Mouse (Mus musculus): Measurements from ENCODE around the gene Gstm2. TPM values are rescaled to one million over a fixed set of nuclear protein-coding genes. Genes with fewer than 3 reads are reported as not detected.
A peak's percentile ranks its signal among the peaks of the same experiment; 100 is the strongest.
"Not testable (repeated sequence)": the region's sequence is repeated elsewhere in the genome, so short reads cannot be mapped to it uniquely, and the experiment has no call there.

Gene Gstm2
- polyA plus RNA-seq, 1 experiment from 2014 or later, result 6.3 TPM

DNA sequence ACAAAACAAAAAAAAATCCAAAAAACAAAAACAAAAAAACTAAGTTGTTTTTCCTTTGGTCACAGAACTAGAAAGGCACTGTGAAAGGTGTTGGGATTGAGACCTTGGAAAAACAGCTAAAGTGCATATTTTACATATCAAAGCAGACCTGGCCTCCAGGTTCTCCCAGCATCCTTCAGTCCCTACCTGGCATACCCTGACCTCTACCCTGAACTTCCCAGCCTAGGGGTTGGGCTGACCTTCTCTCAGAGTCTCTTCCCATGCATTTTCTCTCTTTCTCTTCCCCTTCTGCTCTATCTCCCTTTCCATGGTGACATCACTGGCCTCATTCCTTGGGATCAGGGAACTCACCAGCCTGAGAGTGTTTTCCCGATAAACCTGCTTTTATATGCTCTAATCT lies 20.7 kb downstream of the Gstm2 start:
- no peak overlapping the region for H3K4me3 ChIP-seq (replicated peaks)
- no peaks in the 10 kb centered on the region for H3K9me3 ChIP-seq (replicated peaks)
- H3K4me2 ChIP-seq, result no peak overlapping the region
- 62% methylated on average over 1 of the region's 1 CpGs for WGBS (ENCODE audit: insufficient replicate concordance)
- no peak overlapping the region for H3K27ac ChIP-seq (replicated peaks)
- no peaks in the 10 kb centered on the region for H3K36me3 ChIP-seq (replicated peaks)
- no peaks in the 10 kb centered on the region for H3K27me3 ChIP-seq
- H3K9ac ChIP-seq, result no peak overlapping the region
- ATAC-seq (ENCODE audit: insufficient read depth), result no peak
- peaks cover 24% of the 10 kb centered on the region for H3K4me1 ChIP-seq (replicated peaks)

DNA sequence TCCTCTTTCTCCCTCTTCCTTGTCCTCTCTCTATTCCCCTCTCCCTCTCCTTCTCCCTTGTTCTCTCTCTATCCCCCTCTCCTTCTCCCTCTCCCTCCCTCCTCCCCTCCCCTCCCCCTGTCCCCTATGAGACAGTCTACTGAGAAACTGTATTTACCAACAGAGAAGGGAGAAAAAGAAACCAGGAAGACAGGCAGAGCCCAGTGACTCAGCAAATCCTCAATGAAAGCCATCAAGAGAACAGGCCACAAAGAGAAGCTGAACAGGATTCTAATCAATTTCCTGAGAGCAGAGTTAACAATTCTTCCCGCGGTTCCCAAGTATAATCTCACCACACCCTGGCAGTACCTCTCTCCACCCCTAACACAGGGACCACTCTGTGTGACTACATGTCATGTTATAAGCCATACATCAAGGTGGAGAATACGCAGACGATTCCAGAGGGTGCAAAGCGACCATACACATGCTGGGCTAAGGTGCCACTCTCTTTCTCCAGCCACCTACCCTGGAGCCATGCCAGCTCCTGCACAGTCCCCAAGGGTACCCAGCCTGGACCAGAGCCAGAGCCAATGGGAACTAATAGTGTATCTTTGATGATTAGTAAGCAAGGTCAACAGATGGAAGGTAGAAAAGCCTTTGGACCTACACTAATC lies 21.5 kb downstream of the Gstm2 start:
- H3K27me3 ChIP-seq, result no peaks in the 10 kb centered on the region

DNA sequence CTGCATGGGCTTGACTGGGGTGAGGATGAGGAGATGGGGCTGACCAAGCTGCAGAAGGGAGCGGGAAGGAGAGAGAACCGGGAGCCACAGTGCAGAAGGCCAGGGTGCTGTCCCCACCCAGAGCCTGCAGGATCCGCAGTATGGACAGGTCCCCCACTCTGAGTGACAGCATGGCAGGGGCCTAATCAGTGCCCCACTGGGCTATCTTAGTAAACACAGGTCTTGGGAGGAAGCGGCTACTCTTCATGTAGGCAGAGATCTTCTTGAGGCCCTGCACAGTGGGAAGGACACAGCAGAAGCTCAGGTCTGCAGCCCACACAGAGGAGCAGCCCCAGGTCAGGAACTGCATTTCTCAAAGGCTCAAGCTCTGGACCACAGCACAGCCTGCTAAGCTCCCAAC lies 22.2 kb downstream of the Gstm2 start:
- Histone ChIP-seq H3K27ac (replicated peaks) (no peak overlapping the region), H3K4me2 (no peak overlapping the region; the same call in 1 of the 2 replicates), H3K4me1 (replicated peaks) (peaks cover 20% of the 10 kb centered on the region), H3K9ac (no peak overlapping the region), H3K4me3 (replicated peaks) (no peak overlapping the region), H3K9me3 (replicated peaks) (no peaks in the 10 kb centered on the region), H3K27me3 (no peaks in the 10 kb centered on the region), H3K36me3 (replicated peaks) (no peaks in the 10 kb centered on the region)
- ATAC-seq (ENCODE audit: insufficient read depth), result peak; percentile 42; the same call in 1 of the 2 replicates
- WGBS (ENCODE audit: insufficient replicate concordance), result 25% methylated on average over 4 of the region's 4 CpGs

More for the DNA sequence above, 21.5 kb downstream of the Gstm2 start:
- no peak overlapping the region for H3K9ac ChIP-seq
- no peaks in the 10 kb centered on the region for H3K36me3 ChIP-seq (replicated peaks)
- WGBS (ENCODE audit: insufficient replicate concordance), result 29% methylated on average over 5 of the region's 5 CpGs
- H3K4me1 ChIP-seq (replicated peaks), result peaks cover 24% of the 10 kb centered on the region
- H3K9me3 ChIP-seq (replicated peaks), result no peaks in the 10 kb centered on the region
- H3K4me2 ChIP-seq, result peak overlapping the region; percentile 32; the same call in 1 of the 2 replicates
- H3K27ac ChIP-seq (replicated peaks), result no peak overlapping the region
- no peak overlapping the region for H3K4me3 ChIP-seq (replicated peaks)
- ATAC-seq (ENCODE audit: insufficient read depth), result 0 out of 2 replicates have a peak, but pooled peaks have one; percentile 18

DNA sequence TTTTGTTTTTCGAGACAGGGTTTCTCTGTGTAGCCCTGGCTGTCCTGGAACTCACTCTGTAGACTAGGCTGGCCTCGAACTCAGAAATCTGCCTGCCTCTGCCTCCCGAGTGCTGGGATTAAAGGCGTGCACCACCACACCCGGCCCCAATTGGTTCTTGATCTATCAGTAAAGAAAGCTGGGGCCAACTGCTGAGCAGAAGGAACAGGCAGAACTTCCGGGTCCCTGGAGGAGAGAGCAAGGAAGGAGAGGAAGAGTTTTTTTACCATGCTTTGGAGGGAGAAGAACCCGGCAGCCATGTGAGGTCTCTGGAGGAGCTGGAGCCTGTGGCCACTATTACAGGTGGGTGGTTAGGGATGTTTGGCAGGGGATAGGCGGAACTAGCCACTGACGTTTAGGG lies 31.0 kb downstream of the Gstm2 start:
- ATAC-seq (ENCODE audit: insufficient read depth), result not testable (repeated sequence)
- WGBS (ENCODE audit: insufficient replicate concordance), result 62% methylated on average over 9 of the region's 9 CpGs

DNA sequence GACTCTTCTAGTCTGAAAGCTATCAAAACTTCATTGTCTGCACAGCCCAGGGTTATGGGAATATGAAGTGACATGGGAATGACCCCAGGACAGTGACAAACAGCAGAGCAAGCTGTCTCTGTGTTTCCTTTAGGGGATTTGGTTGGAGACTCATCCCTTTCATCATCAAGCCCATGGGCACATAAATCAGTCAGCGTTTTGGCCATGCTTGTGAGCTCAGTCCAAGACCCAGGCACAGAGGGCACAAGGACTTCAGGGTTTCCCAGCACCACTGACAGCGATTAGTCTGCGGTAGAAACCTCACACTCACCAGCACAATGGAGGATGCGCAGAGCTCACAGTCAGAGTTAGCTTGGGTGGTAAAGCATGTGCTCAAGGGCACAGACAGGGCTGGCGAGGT lies 32.3 kb downstream of the Gstm2 start:
- 71% methylated on average over 5 of the region's 5 CpGs for WGBS (ENCODE audit: insufficient replicate concordance)
- Histone ChIP-seq H3K4me2 (no peak overlapping the region), H3K27ac (replicated peaks) (no peak overlapping the region), H3K4me3 (replicated peaks) (no peak overlapping the region), H3K9ac (no peak overlapping the region), H3K36me3 (replicated peaks) (no peaks in the 10 kb centered on the region), H3K4me1 (replicated peaks) (no peaks in the 10 kb centered on the region), H3K9me3 (replicated peaks) (no peaks in the 10 kb centered on the region), H3K27me3 (no peaks in the 10 kb centered on the region)
- ATAC-seq (ENCODE audit: insufficient read depth), result no peak

More for the DNA sequence above, 31.0 kb downstream of the Gstm2 start:
- not testable (repeated sequence) for H3K4me3 ChIP-seq (replicated peaks); H3K4me1 ChIP-seq (replicated peaks); H3K27ac ChIP-seq (replicated peaks); H3K9ac ChIP-seq; H3K27me3 ChIP-seq; H3K36me3 ChIP-seq (replicated peaks); H3K4me2 ChIP-seq; H3K9me3 ChIP-seq (replicated peaks)

DNA sequence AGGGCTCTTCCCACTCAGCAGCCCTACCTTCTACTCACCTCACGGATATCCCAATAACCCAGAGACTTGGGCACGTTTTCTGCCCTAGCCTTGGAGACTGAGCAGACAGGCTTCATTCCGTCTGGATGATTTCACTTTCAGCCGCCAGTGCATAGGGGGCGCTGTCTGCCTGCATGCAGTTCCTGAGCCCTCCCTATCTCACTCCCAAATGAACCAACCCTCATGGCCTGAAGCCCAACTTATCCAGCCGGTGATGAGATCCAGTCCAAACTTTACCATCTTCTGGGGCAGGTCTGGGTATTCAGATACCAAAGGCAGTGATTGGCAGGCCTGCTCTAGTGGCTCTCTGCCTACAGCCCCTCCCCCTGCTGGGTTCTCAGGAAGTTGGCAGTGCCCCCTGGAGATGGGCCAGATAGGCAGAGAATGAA lies 32.9 kb downstream of the Gstm2 start:
- no peaks in the 10 kb centered on the region for H3K36me3 ChIP-seq (replicated peaks)
- 0 out of 2 replicates have a peak, but pooled peaks have one; percentile 25 for ATAC-seq (ENCODE audit: insufficient read depth)
- H3K27ac ChIP-seq (replicated peaks), result no peak overlapping the region
- H3K9me3 ChIP-seq (replicated peaks), result no peaks in the 10 kb centered on the region
- H3K4me2 ChIP-seq, result no peak overlapping the region
- WGBS (ENCODE audit: insufficient replicate concordance), result 11% methylated on average over 6 of the region's 6 CpGs
- H3K9ac ChIP-seq, result no peak overlapping the region
- H3K27me3 ChIP-seq, result no peaks in the 10 kb centered on the region
- no peak overlapping the region for H3K4me3 ChIP-seq (replicated peaks)
- no peaks in the 10 kb centered on the region for H3K4me1 ChIP-seq (replicated peaks)

DNA sequence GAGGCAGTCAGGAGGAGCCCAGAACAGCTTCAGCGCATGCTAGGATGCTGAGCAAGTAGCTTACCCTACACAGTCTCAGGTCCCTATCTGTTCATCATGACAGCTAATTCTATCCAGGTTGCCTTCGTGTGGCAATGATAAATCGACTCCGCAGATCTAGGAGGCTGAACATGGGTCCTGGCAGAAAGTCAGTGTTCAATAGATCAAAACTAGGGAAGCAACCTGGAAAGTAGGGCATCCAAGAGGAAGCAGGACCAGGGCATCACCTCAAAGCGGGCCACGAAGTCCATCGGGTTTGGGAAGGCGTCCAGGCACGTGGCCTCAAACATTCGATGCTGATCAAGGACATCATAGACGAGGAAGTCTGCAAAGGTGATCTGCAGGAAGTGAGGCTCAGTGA lies 35.7 kb downstream of the Gstm2 start:
- Histone ChIP-seq H3K9me3 (replicated peaks) (no peaks in the 10 kb centered on the region), H3K4me3 (replicated peaks) (no peak overlapping the region), H3K36me3 (replicated peaks) (no peaks in the 10 kb centered on the region), H3K27me3 (no peaks in the 10 kb centered on the region), H3K27ac (replicated peaks) (no peak overlapping the region), H3K9ac (no peak overlapping the region), H3K4me2 (no peak overlapping the region), H3K4me1 (replicated peaks) (no peaks in the 10 kb centered on the region)
- WGBS (ENCODE audit: insufficient replicate concordance), result 69% methylated on average over 11 of the region's 11 CpGs
- ATAC-seq (ENCODE audit: insufficient read depth), result no peak

DNA sequence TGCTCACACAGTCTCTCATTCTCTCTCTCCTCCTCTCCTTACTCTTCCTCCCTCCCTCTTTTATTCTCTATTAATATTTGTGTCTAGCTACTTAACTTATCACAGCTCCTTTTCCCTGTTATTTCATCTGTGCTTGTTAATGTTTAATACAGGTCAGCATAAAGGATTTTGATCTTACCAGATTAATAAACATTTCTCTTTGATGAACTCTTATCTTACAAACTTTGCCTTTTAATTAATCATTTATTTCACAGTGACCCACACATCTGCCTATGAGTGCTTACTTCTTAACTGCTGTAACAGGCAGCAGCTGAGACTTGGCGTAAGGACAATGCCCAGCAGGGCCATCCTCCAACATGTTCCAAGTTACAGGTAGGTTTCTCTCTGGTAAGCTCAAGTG lies 36.8 kb downstream of the Gstm2 start:
- H3K9me3 ChIP-seq (replicated peaks); H3K4me3 ChIP-seq (replicated peaks); H3K36me3 ChIP-seq (replicated peaks); ATAC-seq (ENCODE audit: insufficient read depth); H3K27ac ChIP-seq (replicated peaks); H3K27me3 ChIP-seq; H3K4me2 ChIP-seq; H3K9ac ChIP-seq; H3K4me1 ChIP-seq (replicated peaks): not testable (repeated sequence)
- WGBS (ENCODE audit: insufficient replicate concordance), result 72% methylated on average over 1 of the region's 1 CpGs

DNA sequence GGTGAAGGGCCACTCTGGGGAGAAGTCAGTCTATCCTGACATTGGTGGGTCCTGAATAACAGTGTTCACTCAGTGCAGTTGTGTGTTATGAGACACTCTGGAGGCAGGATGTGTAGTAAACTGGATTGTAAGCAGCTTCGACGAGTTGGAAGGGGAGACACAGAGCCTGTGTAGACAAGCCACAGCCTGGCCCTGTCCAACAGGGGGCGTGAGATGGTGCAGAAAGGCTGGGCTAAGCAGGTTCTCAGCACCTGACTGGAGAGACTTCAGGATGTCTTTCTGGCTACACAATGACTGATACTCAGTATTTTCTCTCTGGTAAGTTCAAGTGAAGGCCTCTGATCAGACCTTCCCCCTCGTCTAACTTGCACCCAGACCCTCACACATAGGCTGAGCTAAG lies 40.5 kb downstream of the Gstm2 start:
- ATAC-seq (ENCODE audit: insufficient read depth), result no peak
- 47% methylated on average over 4 of the region's 4 CpGs for WGBS (ENCODE audit: insufficient replicate concordance)
- no peak overlapping the region for H3K4me3 ChIP-seq (replicated peaks)

DNA sequence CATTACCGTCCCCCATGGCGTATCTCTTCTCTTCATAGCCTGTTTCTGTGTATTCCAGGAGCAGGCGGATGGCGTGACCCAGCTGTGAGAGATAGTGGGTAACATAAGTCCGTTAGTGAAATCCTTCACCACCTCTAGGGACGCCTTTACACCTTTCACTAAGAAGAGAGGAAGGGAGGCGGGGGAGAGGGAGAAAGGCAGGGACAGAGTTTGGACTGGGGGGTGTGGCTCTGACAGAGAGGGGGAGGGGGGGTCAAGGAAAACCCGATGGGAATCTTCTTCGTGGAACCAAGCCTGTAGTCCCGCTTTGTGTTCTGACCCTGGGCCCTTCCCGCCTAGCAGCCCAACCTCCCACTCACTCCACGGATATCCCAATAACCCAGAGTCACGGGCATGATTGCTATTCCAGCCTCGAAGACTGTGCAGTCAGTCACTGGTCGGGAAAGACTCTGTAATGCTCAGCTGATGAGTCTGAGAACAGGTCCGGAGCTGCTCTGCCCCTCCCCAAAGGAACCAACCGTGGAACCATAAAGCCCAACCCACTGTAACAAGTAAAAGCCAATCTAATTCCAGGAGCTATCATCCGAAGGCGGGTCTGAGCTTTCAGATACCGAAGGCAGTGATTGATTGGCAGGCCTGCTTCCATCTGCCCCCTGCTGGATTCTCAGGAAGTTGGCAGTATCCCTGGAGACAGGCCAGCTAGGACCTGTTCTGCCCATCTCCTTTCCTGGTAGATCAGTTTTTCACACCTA lies 42.8 kb downstream of the Gstm2 start, which contains the start of gene Gstm6:
Gene Gstm6 (minus strand): TSS at position 511 of the 752 bp plus-strand sequence.
- Histone ChIP-seq H3K9me3 (replicated peaks) (no peaks in the 10 kb centered on the region), H3K4me2 (peak within 1 kb of the TSS; percentile 44), H3K27me3 (no peaks in the 10 kb centered on the region), H3K4me3 (replicated peaks) (peak within 1 kb of the TSS; percentile 29; the same call in 1 of the 2 replicates), H3K36me3 (replicated peaks) (no peaks in the 10 kb centered on the region), H3K9ac (no peak within 1 kb of the TSS), H3K4me1 (replicated peaks) (peaks cover 5% of the 10 kb centered on the region; the same call in 1 of the 2 replicates), H3K27ac (replicated peaks) (no peak within 1 kb of the TSS)
- WGBS (ENCODE audit: insufficient replicate concordance), result 26% methylated on average over 20 of the region's 20 CpGs
- peak; percentile 51; the same call in 1 of the 2 replicates for ATAC-seq (ENCODE audit: insufficient read depth)

More for the DNA sequence above, 40.5 kb downstream of the Gstm2 start:
- no peak overlapping the region for H3K4me2 ChIP-seq
- no peaks in the 10 kb centered on the region for H3K27me3 ChIP-seq
- no peak overlapping the region for H3K9ac ChIP-seq
- H3K4me1 ChIP-seq (replicated peaks), result no peaks in the 10 kb centered on the region
- no peaks in the 10 kb centered on the region for H3K36me3 ChIP-seq (replicated peaks)
- no peak overlapping the region for H3K27ac ChIP-seq (replicated peaks)
- H3K9me3 ChIP-seq (replicated peaks), result no peaks in the 10 kb centered on the region

DNA sequence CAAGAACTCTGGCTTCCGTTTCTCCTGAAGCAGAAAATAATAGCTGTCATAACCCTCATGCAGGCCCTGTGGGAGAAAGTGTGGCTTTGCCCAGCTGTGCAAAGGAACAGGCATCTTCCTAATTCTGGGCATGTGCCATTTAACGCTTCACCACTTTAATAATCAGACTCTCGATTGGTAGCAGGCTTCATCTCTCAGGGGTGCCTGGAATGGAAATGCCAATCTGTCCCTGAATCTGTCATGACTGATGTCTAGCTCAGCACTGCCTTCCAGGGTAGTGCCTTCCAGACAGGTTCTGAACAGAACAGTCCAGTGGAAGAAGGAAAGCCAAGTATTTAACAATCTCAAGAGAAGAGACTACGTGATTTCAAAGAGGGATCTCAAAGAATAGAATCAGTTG lies 45.0 kb downstream of the Gstm2 start:
- H3K9ac ChIP-seq, result no peak overlapping the region
- no peaks in the 10 kb centered on the region for H3K27me3 ChIP-seq
- 62% methylated on average over 4 of the region's 4 CpGs for WGBS (ENCODE audit: insufficient replicate concordance)
- H3K4me2 ChIP-seq, result no peak overlapping the region
- no peaks in the 10 kb centered on the region for H3K9me3 ChIP-seq (replicated peaks)
- no peak overlapping the region for H3K4me3 ChIP-seq (replicated peaks)
- ATAC-seq (ENCODE audit: insufficient read depth), result no peak
- H3K27ac ChIP-seq (replicated peaks), result no peak overlapping the region
- H3K36me3 ChIP-seq (replicated peaks), result no peaks in the 10 kb centered on the region
- H3K4me1 ChIP-seq (replicated peaks), result peaks cover 5% of the 10 kb centered on the region; the same call in 1 of the 2 replicates

Data from liver, embryonic 15.5 days (tissue).